Mouse (Mus musculus) cerebellum, postnatal 25 days (tissue): ENCODE data around the gene Il1rapl1.

Source experiments
- DNase-seq, 2 experiments: peaks; one replicate each; pipeline ENCODE4 v3.0.0; 2021; ENCODE audit warnings: mixed read lengths in 2 of 2

Gene Il1rapl1

GRCm38 (mm10) chrX:87507997-87508396 lies 607.4 kb downstream of the Il1rapl1 start:
- DNase-seq, result no peak

GRCm38 (mm10) chrX:87502604-87503003 lies 612.8 kb downstream of the Il1rapl1 start:
- DNase-seq, result peak in 1 of 2 experiments; percentile 37

- DNase-seq, result peak; percentile 19 to 26
Observed at GRCm38 (mm10) chrX:87483416-87483815, 632.0 kb downstream of the Il1rapl1 start.

- DNase-seq, result peak; percentile 80 to 93
Observed at GRCm38 (mm10) chrX:87238191-87238590, 877.3 kb downstream of the Il1rapl1 start.

GRCm38 (mm10) chrX:87225280-87225679 lies 890.2 kb downstream of the Il1rapl1 start:
- no peak for DNase-seq

- DNase-seq, result no peak
Observed at GRCm38 (mm10) chrX:87002296-87002695, 1113.1 kb downstream of the Il1rapl1 start.

GRCm38 (mm10) chrX:86955126-86955525 lies 1160.3 kb downstream of the Il1rapl1 start:
- no peak for DNase-seq

GRCm38 (mm10) chrX:86954614-86955013 lies 1160.8 kb downstream of the Il1rapl1 start:
- no peak for DNase-seq

GRCm38 (mm10) chrX:86950940-86951339 lies 1164.5 kb downstream of the Il1rapl1 start:
- DNase-seq, result no peak

- no peak for DNase-seq
Observed at GRCm38 (mm10) chrX:86949112-86949511, 1166.3 kb downstream of the Il1rapl1 start.

- no peak for DNase-seq
Observed at GRCm38 (mm10) chrX:86854835-86855234, 1260.6 kb downstream of the Il1rapl1 start.

- no peak for DNase-seq
Observed at GRCm38 (mm10) chrX:86808218-86808617, 1307.2 kb downstream of the Il1rapl1 start.

- no peak for DNase-seq
Observed at GRCm38 (mm10) chrX:86802725-86803124, 1312.7 kb downstream of the Il1rapl1 start.

- DNase-seq, result no peak
Observed at GRCm38 (mm10) chrX:86728803-86729202, 1386.6 kb downstream of the Il1rapl1 start.
